Mouse (Mus musculus) left cerebral cortex, postnatal 36 days (tissue): Measurements from ENCODE around the gene Gpbp1l1. TPM values are rescaled to one million over a fixed set of nuclear protein-coding genes. Genes with fewer than 3 reads are reported as not detected.

Source experiments
- DNase-seq, 2 experiments: peaks; one replicate each; pipeline ENCODE4 v3.0.0; 2021 to 2022; ENCODE audit warnings: low spot score in 2 of 2, mixed read lengths in 1 of 2
- intact Hi-C: fragments of 180-260 bp; cut with DNase I; formaldehyde crosslinking; loops from one replicate; pipeline ENCODE4 v1.15.1; 2025
- total RNA-seq, 2 experiments: library from RNA; stranded (reverse); gene quantifications; 2 replicates each; pipeline ENCODE4 v1.2.3; 2021

The Gpbp1l1 gene
- total RNA-seq, 2 experiments from 2014 or later: 35.7 to 43.6 TPM

- intact Hi-C loops: no loop called here
- peak; percentile 78 to 83 for DNase-seq
Measured at GRCm38 (mm10) chr4:116627722-116628662, 70.5 kb downstream of the Gpbp1l1 start, which contains the start of gene Nasp. Gene Nasp (minus strand): TSS chr4:116627941.

GRCm38 (mm10) chr4:116635197-116635596 lies 77.7 kb downstream of the Gpbp1l1 start:
- DNase-seq: no peak
- intact Hi-C loops: no loop called here

DNA sequence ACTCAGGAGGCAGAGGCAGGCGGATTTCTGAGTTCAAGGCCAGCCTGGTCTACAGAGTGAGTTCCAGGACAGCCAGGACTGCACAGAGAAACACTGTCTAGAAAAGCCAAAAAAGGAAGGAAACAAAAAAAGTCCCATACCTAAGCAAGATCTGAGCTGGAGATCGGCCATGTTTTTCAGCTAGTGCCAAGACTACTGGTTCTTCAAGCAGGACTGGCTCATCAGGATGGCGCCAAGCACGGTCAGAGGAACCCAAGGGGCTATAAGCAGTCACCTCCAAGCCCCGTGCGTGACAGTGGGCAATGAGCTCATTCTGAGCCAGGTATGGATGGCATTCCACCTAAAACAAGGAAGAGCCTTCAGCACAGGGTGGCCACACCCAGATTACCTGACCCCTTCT lies 81.4 kb downstream of the Gpbp1l1 start:
- intact Hi-C loops: no loop called here
- no peak for DNase-seq

DNA sequence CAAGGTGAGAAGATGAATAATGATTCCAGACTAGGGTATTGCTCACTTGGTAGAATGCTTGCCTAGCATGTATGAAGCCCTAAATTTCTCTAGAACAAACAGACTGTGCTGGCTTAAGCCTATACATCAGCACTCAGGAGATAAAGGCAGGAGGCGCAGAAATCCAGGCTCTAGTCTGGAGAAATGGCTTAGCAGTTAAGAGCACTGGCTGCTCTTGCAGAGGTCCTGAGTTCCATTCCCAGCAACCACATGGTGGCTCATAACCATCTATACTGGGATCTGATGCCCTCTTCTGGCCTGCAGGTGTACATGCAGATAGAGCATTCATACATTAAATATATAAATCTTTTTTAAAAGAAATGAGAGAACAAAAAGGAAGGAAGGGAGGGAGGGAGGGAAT lies 84.6 kb downstream of the Gpbp1l1 start:
- no peak for DNase-seq
- intact Hi-C loops: loop anchor here (5.0 kb wide), 1 partner anchor 65 kb away; the partner anchor contains the start of genes Ccdc163 and Mmachc

Other genes with a start within 250 kb of the Gpbp1l1 start
- gene Mast2, start 93.5 kb upstream of the Gpbp1l1 start, total RNA-seq: 100 to 1,000 TPM; 103 to 114 TPM
- gene Ipp, start 50.1 kb upstream of the Gpbp1l1 start, total RNA-seq: 10 to 100 TPM; 18.4 to 21.6 TPM
- 10 to 100 TPM in 1 of 2 experiments, 1 to 10 TPM in 1; 8.8 to 10.1 TPM for gene Tmem69, start 1.7 kb upstream of the Gpbp1l1 start, total RNA-seq
- 1 to 10 TPM; 5.3 to 6.3 TPM for gene Ccdc17, start 39.0 kb downstream of the Gpbp1l1 start, total RNA-seq
- gene Nasp, start 70.3 kb downstream of the Gpbp1l1 start, total RNA-seq: 10 to 100 TPM; 26.9 to 34.8 TPM
- 100 to 1,000 TPM; 380 to 465 TPM for gene Akr1a1, start 94.0 kb downstream of the Gpbp1l1 start, total RNA-seq
- 100 to 1,000 TPM; 135 to 160 TPM for gene Prdx1, start 127.9 kb downstream of the Gpbp1l1 start, total RNA-seq
- gene Mmachc, start 150.7 kb downstream of the Gpbp1l1 start, total RNA-seq: 10 to 100 TPM; 17.5 TPM
- gene Ccdc163, start 150.9 kb downstream of the Gpbp1l1 start, total RNA-seq: 1 to 10 TPM; 4.6 to 5.1 TPM
- gene Tesk2, start 163.3 kb downstream of the Gpbp1l1 start, total RNA-seq: 1 to 10 TPM; 4.8 to 5.4 TPM
- gene Toe1, start 250.0 kb downstream of the Gpbp1l1 start, total RNA-seq: 10 to 100 TPM; 10.7 to 12.1 TPM